Mouse (Mus musculus): ENCODE data around the gene 4933434E20Rik.

Gene 4933434E20Rik

GRCm38 (mm10) chr3:90051441-90052350, at the start of gene 4933434E20Rik:
Gene 4933434E20Rik, plus strand, starts transcription at chr3:90051636.
- peak; percentile 41 for DNase-seq (ENCODE audit: low spot score)

- no peak for DNase-seq (ENCODE audit: low spot score)
Observed at GRCm38 (mm10) chr3:90004091-90004796, 47.2 kb upstream of the 4933434E20Rik start.

- no peak for DNase-seq (ENCODE audit: low spot score)
Observed at GRCm38 (mm10) chr3:90010291-90010690, 41.1 kb upstream of the 4933434E20Rik start.

- no peak for DNase-seq (ENCODE audit: low spot score)
Observed at GRCm38 (mm10) chr3:90016626-90017025, 34.8 kb upstream of the 4933434E20Rik start.

- DNase-seq (ENCODE audit: low spot score): no peak
Observed at GRCm38 (mm10) chr3:90034653-90035052, 16.8 kb upstream of the 4933434E20Rik start.

GRCm38 (mm10) chr3:90036263-90036662, 15.2 kb upstream of the 4933434E20Rik start:
- no peak for DNase-seq (ENCODE audit: low spot score)

GRCm38 (mm10) chr3:90049691-90050090, 1.7 kb upstream of the 4933434E20Rik start:
- DNase-seq (ENCODE audit: low spot score): no peak

GRCm38 (mm10) chr3:90052351-90053241, 1.2 kb downstream of the 4933434E20Rik start, which contains the start of gene Ubap2l:
Gene Ubap2l, minus strand, starts transcription at chr3:90052628.
- peak; percentile 94 for DNase-seq (ENCODE audit: low spot score)

GRCm38 (mm10) chr3:90061549-90061948, 10.1 kb downstream of the 4933434E20Rik start:
- no peak for DNase-seq (ENCODE audit: low spot score)

- no peak for DNase-seq (ENCODE audit: low spot score)
Observed at GRCm38 (mm10) chr3:90062539-90062938, 11.1 kb downstream of the 4933434E20Rik start.

- no peak for DNase-seq (ENCODE audit: low spot score)
Observed at GRCm38 (mm10) chr3:90064383-90064782, 12.9 kb downstream of the 4933434E20Rik start.

- DNase-seq (ENCODE audit: low spot score): no peak
Observed at GRCm38 (mm10) chr3:90065553-90065952, 14.1 kb downstream of the 4933434E20Rik start.

- DNase-seq (ENCODE audit: low spot score): no peak
Observed at GRCm38 (mm10) chr3:90067851-90068250, 16.4 kb downstream of the 4933434E20Rik start.

- DNase-seq (ENCODE audit: low spot score): no peak
Observed at GRCm38 (mm10) chr3:90069688-90070087, 18.3 kb downstream of the 4933434E20Rik start.

GRCm38 (mm10) chr3:90072294-90072693, 20.9 kb downstream of the 4933434E20Rik start, which contains the start of gene Tpm3:
Gene Tpm3, plus strand, starts transcription at chr3:90072649.
- no peak for DNase-seq (ENCODE audit: low spot score)

GRCm38 (mm10) chr3:90076921-90077716, 25.7 kb downstream of the 4933434E20Rik start:
- peak; percentile 86 for DNase-seq (ENCODE audit: low spot score)

- no peak for DNase-seq (ENCODE audit: low spot score)
Observed at GRCm38 (mm10) chr3:90078224-90078623, 26.8 kb downstream of the 4933434E20Rik start.

- peak; percentile 98 for DNase-seq (ENCODE audit: low spot score)
Observed at GRCm38 (mm10) chr3:90079133-90079762, 27.8 kb downstream of the 4933434E20Rik start.

- peak; percentile 86 for DNase-seq (ENCODE audit: low spot score)
Observed at GRCm38 (mm10) chr3:90079763-90080497, 28.5 kb downstream of the 4933434E20Rik start.

GRCm38 (mm10) chr3:90080498-90080863, 29.0 kb downstream of the 4933434E20Rik start:
- DNase-seq (ENCODE audit: low spot score): no peak

Measured in lung, postnatal 25 days (tissue).